Mouse (Mus musculus): Measurements from ENCODE around the gene Gnaz.

Gnaz gene

GRCm38 (mm10) chr10:75061341-75062188, 94.6 kb downstream of the Gnaz start:
- no peak for DNase-seq (ENCODE audit: low spot score in 2 of 2)

GRCm38 (mm10) chr10:75062189-75062561, 95.2 kb downstream of the Gnaz start:
- DNase-seq (ENCODE audit: low spot score in 2 of 2): no peak

- no peak for DNase-seq (ENCODE audit: low spot score in 2 of 2)
These were observed 95.6 kb downstream of the Gnaz start for GRCm38 (mm10) chr10:75062621-75063020.

- DNase-seq (ENCODE audit: low spot score in 2 of 2): no peak
These were observed 96.5 kb downstream of the Gnaz start for GRCm38 (mm10) chr10:75063301-75063965.

GRCm38 (mm10) chr10:75065691-75066090, 98.7 kb downstream of the Gnaz start:
- no peak for DNase-seq (ENCODE audit: low spot score in 2 of 2)

Measured in spleen, postnatal 36 days (tissue).